Mouse (Mus musculus) ovary, postnatal 36 days (tissue): ENCODE data around the gene Senp2.

ENCODE experiments used
- DNase-seq: peaks from one replicate; pipeline ENCODE4 v3.0.0; 2022; ENCODE audit warnings: low spot score, mixed read lengths

Senp2 gene

DNA sequence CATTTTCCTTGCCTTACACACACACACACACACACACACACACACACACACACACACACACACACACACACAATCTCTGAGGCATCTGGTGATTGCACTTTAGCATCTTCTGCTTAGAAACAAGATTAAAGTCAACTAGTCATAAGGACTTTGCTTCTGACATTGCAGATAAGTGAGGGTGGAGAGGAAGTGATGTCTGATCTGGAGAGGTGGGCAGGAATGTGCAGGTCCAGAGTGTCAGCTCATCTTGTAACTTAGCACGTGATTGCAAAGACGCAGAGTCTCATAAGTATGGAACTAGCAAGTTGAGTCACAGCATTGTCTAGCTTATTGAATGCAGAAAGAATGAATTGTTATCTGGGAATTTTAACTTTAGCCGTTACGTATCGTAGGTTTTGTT lies 18.2 kb downstream of the Senp2 start:
- DNase-seq, result no peak

DNA sequence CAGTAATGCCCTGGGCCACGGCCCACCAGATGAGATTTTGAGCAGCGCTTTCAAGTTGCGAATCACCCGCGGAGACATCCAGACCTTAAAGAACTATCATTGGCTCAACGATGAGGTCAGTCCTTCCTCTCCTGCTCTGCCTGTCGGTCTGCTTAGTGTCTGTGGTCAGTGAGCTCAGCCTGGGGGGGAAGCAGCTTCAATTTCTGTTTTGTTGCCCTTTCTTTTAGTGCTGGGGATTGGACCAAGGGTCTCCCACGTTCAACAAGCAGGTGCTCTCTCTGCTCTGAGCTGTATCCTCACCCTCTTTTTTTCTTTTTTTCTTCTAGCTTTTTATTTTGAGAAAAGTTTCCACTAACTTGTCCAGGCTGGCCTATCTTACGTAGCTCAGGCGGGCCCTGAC lies 29.3 kb downstream of the Senp2 start:
- no peak for DNase-seq

DNA sequence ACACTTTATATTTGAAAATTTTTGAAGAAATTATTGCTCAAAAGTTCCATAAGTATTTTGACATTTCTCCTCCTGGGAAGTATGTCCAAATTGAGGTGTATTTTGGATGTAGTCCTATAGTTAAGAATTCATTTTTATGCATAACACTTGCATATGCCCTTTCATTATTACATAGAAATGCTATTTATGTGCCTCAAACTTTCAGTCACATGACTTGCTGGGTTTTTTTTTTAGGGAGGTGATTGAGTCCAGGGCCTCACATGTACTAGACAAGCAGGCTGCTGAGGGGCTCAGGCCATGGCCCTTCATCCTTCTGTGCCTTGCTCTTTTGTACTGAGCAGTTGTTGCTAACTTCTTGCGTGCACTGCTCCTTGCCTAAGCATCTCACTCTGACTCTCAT lies 30.7 kb downstream of the Senp2 start:
- DNase-seq, result no peak

DNA sequence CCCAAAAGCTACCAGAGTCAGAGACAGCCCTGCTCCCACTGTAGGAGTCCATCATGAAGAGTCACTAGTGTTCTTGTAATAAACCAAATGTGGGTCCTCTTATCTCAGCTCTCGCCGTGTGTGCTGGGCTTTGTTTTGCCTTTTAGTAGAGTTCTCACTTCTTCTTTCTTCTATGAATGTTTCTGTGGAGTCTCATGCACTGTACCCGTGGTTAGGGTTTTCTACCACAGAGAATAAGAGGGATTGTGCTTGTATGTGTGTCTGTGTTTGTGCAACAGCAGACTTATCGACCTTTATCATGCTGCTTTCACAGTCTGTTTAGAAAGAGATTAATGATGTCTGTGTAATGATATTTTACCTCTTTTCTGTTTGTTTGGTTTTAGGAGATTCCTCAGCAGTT lies 34.5 kb downstream of the Senp2 start:
- no peak for DNase-seq

DNA sequence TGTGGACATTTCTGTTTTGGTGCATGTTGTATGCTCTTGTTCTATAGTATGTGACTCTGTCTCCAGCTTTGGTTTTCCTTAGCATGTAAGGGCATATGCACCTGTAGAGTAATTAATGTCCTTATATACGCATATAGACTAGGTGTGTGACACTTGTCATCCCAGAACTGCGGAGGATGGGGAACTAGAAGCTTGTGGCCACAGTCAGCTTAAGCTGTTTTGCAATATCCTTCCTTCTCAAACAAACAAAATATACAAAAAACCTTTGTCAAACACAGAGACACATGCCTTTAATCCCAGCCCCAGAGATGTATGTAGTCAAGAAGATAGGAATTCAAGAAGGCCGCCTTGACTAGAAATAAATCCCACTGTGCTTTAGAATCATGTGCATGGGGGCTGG lies 36.6 kb downstream of the Senp2 start:
- DNase-seq, result no peak

DNA sequence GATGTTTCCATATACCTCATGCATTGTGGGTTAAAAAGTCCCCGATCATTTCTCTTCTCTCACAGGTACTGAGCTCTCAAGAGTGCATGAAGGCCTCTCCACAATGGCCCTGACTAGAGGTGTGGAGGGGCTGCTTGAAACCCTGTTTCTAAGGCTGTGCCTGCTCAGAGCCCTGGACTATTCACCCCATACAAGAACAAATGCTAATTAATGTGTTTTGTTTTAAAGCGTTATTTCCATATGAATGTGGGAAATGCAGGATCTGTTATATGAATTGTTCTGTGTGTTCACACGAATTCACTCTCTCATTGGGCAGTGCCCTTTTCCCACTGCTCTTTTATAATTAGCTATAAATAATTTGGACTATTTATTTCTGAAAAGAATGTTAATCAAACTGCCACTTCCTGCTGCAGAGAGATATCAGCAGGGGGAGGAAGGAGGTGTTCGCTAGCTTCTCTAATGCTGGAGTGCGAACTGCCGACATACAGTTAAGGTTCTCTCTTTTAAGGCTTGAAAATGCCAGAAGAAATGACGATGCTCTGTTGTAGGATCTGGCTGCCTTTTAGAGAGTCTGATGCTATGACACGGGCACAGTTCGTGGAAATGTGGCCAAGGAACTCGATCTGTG lies 37.6 kb downstream of the Senp2 start:
- no peak for DNase-seq

DNA sequence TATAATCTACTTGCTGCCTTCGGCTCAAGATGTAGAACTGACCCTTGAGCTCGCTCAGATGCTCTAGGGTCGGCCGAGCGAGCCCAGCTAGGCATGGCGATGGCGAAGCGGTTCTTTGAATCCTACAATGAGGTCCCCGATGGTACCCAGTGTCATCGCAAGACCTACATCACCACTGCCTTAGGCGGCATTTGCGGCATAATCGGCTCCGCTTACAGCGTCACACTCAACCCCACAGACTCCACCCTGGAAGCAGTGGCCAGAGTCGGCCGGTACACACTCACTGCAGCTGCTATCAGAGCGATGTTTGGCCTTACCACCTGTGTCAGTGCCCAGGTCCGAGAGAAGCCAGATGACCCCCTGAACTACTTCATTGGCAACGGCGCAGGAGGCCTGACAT lies 44.1 kb downstream of the Senp2 start:
- no peak for DNase-seq

DNA sequence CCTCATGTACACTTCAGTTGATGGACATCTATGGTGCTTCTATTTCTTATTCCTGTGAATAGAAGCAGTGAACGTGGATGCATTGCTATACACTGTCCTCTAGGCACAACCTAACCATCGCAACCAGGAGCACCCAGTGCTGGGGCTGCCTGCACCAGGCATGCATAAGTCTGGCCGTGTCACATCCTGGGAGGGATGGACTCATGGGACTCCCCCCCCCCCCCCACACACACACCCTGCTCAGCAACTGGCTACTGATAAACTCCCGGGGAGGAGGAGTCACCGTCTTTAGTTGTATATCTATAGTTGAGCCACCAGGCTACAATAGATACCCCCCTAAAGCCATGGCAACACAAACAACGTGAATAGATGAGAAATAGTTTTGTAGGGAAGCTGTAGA lies 48.2 kb downstream of the Senp2 start:
- no peak for DNase-seq

DNA sequence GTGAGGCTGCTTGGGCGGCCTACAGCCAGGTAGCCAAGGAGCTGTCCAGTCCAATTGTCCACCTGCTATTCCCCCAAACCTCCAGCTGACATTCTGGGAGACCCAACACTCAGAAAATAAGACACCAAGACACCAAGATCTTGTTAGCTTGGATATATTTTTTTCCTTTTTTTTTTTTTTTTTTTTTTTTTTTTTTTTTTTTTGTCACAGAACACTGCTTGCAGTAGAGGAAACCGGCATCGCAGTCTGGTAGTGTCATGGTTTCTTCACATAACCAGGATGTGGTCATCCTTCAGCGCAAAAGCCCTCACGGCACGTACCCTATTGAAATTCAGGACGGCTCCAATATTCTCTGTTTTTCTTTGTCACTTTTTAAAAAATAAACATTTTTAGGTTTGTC lies 49.6 kb downstream of the Senp2 start:
- no peak for DNase-seq

DNA sequence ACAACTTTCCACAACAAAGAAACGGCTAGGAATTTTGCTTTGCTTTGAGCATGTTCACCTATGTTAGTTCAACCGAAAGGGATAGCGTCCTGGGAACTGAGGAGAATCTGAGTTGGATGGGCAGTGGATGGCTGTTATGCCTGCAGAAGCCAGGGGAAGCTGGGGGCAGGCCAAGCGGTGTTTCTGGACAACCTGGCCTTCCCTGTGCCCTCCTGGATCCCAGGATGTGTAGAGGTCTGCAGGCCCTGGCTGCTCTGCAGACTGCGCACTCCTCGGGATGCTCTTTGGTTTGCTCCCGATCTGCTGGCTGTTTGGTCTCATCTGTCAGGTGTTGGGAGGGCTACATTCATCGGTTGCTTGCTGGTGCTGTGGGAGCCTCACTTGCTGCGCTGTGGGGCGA lies 51.1 kb downstream of the Senp2 start:
- DNase-seq, result no peak

DNA sequence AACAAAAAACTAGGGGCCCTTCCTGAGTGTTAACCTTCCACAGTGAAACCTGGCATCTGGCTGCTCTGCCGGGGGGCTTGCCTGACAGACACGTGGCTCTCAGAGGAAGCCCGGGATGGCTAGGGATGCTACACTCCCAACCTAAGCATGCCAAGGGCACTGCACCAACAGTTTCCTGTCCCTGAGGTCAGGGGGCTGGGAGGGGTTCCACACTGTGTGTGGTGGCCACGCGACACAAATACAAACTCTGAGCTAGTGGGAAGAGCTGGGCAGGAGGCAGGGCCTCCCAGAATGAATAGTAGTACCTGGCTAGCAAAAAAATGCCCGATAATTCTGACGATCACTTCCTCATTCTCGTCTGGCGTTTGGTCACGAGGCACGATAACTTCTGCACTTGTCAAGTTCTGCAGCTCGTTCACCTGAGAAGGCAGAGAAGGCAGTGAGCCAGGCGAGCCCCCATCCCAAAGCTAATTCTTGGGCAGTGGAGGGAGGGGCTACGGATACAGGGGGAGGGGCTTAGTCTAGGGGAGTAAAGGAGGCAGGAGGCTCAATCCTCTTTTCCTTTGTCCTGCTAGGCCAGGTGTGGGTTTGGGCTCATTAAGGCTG lies 52.4 kb downstream of the Senp2 start:
- no peak for DNase-seq

DNA sequence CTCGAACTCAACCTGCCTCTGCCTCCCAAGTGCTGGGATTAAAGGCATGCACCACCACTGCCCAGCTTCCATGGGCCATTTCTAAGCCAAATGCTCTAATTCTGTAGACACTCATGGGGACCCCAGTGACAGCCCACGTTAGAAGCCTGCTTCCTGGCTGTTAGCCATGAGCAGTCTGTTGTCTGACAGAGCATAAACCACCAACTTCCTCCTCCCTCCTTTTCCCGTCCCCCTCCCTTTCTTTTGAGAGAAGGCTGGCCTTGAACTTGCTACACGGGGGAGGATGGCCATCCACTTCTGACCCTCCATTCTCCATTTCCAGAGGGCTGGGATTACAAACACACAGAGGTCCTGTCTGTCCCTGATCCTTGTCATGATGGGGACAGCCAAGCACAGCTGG lies 53.0 kb downstream of the Senp2 start:
- DNase-seq, result no peak

DNA sequence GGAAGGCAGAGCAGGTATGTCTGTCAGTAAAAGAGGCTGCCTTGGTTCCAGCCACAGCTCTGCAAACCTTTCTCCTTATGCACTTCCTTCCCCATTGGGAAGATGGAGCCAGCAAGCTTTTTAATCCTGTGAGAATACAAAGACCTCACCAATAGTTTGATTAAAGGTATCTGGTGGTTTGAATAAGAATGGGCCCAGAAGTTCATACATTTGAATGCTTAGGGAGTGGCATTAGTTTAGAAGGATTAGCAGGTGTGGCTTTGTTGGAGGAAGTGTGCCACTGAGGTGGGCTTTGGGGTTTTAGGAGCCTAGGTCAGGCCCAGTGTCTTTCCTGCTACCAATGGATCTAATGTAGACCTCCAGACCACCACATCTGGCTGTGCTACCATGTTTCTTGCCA lies 56.3 kb downstream of the Senp2 start:
- DNase-seq, result no peak

DNA sequence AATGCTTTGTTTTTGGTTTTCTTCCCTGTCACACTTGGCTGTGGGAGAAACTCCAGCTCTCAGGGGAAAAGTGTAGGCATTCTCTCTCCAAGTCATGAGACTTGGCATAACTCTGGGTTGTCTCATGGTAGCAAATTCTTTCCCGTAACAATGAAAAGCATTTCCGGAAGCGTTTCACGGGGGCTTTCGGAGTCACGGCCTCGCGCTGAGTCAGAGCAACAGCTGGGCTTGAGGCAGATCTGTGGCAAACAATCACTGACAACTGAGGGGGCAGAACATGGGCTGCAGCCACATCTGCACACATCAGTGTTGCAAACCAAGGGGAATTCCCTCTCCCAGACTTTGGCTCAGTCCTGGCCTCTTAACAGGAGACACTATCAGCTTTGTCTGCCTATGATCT lies 58.1 kb downstream of the Senp2 start:
- DNase-seq, result no peak

DNA sequence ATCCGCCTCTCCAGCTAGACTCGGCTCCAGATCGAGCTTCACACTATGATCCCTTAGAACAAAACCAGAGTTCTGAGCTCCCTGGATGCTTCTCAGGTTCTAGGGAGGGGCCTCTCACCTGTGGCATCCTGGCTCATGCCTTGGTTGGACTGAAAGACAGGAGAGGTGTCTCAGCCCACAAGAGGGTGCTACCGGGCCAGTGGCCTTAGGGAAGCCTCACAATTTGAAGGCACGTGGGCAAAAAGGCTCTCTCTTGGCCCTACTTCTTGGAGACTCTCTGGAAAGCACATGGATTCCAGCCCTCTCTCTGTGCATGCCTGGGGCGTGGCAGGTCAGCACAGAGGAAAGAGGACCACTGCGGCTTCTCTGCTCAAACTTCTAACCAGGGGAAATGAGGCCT lies 62.1 kb downstream of the Senp2 start:
- no peak for DNase-seq

DNA sequence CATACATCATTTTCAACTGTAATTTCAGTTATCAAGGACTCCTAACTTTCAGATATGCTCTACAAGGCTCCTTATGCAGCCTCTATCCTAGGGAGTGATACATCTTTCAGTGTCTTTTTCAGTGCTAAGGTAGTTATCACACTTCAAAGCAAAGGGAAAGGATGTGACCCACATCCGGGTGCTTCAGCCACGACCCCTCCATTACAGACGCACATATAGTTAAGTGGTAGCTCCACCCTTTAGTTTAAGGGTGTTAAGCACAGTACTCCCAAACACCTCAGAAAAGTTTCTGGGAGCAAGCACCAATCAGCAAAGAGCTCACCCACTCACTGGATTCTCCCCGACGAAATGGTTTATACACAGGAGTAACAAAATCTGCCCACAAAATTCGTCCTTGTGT lies 65.8 kb downstream of the Senp2 start:
- DNase-seq, result no peak

DNA sequence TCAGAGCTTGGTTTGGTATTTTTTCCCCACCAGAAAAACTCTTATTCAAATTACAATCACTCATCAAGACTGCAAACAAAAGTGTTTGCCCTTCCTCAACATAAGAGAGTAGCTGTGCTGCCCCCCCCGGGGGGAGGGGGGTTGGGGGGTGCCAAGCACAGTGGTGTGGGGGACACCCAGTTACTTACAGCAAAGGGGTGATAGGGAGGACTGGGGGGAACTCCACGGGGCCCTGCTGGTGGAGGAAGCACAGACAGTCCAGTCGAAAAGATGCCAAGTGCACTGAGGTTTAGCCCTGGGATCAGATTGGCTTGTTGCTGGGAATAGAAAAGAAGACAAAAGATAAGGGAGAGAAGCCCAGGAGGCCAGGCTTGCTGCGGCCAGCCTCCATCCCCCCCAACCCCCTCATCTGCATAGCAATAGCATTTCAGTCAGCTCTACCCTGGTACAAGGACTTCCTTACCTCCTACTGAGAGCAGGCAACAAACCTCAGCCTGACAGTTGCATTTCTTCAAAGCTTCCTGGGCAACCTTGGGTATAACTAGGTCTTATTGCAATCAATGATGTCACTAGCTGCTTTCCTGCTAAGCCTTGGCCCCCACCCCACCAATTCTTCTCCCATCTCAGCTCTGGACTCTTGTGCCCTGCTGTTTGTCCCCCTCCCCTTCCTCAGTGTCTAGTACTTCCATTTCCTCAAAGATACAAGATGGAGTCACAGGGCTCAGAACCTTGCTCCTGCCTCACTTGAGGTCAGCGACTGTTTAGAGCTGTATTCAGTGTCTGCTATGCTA lies 66.7 kb downstream of the Senp2 start:
- no peak for DNase-seq

DNA sequence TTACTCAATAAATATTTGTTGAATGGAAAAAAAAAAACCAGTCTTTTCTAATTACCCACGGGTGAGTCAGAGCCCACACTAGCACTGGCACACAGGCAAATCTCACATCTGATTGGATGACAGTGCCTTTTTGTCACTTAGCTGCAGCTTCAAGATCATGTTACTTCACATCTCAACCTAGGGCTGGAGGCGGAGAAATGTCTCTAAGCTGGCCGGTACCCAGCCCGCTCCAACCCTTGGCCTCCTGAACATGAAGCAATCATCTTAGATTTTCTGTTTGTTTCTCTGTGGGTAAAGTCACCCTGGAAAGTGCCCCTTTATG lies 67.3 kb downstream of the Senp2 start:
- no peak for DNase-seq

DNA sequence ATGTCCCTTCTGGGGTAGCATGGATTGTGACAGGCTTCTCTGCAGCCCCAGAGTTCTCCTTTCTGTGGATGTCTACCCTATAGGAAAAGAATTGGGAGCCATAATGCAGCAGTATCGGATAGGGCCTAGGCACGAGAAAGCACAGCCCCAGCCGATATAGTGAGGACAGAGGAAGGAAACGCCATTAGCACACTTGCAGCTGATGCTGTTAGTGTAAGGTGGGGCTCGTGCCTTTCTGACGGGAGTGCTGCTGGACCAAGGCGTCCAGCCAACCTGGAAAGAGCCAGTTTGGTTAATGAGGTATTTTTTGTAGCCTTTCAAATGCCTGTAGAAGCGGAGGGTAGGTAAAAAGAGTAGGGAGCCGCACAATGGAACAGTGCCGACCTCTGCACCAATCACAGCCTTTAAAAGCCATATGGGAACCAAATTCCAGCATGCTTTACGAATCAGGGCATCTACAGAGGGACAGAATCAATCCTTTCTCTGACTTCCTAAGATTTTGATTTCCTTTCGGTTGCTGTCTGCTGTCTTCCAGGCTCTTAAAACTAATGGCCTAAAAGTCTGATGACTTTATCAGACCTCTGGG lies 70.9 kb downstream of the Senp2 start:
- DNase-seq, result no peak

DNA sequence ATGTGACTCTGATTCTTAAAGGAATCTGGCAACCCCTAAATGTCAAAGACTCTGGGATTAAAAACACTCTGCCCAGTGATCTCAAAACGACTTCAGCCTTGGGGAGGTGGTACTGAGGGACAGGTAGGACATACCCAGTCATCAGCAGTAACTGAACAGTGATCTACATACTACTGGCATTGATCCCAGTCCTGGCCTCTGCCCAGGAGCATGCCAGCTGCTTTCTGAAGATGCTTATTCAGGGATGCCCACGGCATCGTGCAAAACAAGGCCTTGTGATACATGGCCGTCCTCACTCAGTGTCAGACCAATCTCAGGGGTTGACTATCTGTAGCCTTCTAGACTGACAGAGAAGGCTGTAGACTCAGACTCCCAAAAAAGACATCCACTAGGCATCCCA lies 76.1 kb downstream of the Senp2 start:
- no peak for DNase-seq

DNA sequence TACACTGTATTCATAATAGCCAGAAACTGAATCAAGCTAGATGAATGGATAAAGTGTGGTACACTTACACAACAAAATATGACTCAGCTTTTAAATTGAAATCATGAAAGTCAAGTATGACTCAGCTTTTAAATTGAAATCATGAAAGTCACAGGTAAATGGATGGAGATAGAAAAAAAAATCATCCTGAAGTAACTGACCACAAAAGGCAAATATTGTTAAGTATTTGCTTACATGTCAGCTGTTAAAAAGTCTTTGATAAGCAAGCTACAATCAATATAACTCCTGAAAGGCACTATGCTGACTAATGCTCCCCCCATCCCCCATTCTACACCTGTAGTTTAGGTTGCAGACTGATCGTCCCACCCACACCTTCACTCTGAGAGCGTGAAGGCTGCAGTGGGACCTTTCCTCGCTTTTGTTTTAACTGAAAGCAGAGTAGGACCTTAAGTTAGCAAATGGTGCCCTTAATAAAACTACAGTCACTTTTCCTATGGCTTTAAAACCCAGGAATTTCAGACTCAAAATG lies 82.0 kb downstream of the Senp2 start:
- DNase-seq, result no peak

DNA sequence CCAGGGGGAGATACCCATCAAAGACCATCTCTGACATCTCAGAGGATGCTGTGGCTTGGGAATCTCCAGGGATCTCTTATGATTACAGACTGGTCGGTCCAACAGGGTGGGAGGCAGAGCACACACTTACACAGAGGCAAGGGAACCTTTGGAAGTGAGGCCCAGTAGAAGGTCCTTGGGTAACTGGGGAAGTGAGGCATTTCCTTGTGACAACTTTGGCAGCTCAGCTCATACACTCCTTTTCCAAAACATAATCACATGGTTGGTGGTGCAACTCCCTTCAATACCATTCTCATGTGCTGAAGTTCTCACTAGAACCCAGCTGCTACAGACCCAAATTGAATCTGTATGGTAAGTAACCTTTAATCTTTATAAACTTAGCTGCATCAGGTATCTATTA lies 86.5 kb downstream of the Senp2 start:
- no peak for DNase-seq

DNA sequence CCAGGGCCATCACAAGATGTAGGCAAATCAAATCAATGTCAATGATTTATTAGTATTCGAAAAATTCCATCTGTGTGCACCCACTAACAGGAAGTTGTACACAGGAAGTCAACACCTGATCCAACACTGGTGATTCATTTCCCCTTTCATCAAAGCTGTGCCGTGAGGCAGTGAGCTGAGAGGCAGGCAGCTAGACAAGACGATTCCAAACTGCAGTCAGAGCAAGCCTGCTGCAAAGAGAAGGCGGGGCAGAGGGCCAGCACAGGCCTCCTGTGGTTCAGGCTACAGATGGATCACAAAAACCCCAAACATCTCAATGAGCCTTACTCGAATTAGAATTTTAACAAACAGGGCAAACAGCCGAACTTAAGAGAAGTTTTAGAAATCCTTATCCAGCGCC lies 88.4 kb downstream of the Senp2 start:
- DNase-seq, result no peak
